Comparison of ENCODE assay signal across 11 mouse cellular contexts in genomic region chr17:27329791-27330190, GRCm38 (mm10).
DNase-seq lines count a peak whose midpoint lies in the region.
"Had no signal": no experiment of that assay in that cellular context is flagged by ENCODE, and none has a peak within 500 bp of the region (broad histone marks: within the 10 kb centered on the region; RNA-seq: fewer than 3 reads in every experiment).

No protein-coding gene starts in this region.

- DNase-seq in embryo, embryonic 11 days, result peak; percentile 39
- DNase-seq in embryo, embryonic 10 days (ENCODE audit: low spot score), result no peak
- DNase-seq in left cerebral cortex, postnatal 4 days, result peak; percentile 92
- DNase-seq in left cerebral cortex, adult 18-20 months (ENCODE audit: low spot score in 2 of 2), result no peak
- DNase-seq in urinary bladder, postnatal 25 days (ENCODE audit: low spot score), result peak; percentile 4
- DNase-seq in urinary bladder, postnatal 36 days (ENCODE audit: low spot score in 2 of 2), result no peak
- DNase-seq in frontal cortex, postnatal 25 days (ENCODE audit: low spot score in 2 of 2), result no peak
- no peak for DNase-seq in layer of hippocampus, postnatal 25 days (ENCODE audit: extremely low spot score in 1 of 2, low spot score in 1 of 2)
- DNase-seq: cerebellum, adult 9-11 months; liver, embryonic 13.5 days; thymus, postnatal 14 days had no signal

- intact Hi-C loops in left cerebral cortex, postnatal 4 days (cut with DNase I), result no loop called here

Comparison
In these comparisons a context has a peak if more than half of its experiments do, and no peak if none do; other contexts are left out.
1. DNase-seq: peak in embryo, embryonic 11 days (single experiment), left cerebral cortex, postnatal 4 days (single experiment) and urinary bladder, postnatal 25 days (single experiment); none in embryo, embryonic 10 days (single experiment), left cerebral cortex, adult 18-20 months (0 of 2), urinary bladder, postnatal 36 days (0 of 2), frontal cortex, postnatal 25 days (0 of 2) and layer of hippocampus, postnatal 25 days (0 of 2).